Mouse (Mus musculus) cerebral cortex, adult 2 months (tissue): Measurements from ENCODE around the gene Impdh2.

Experiments
- WGBS: fragments of 180-500 bp; shearing (Covaris S2); methylation state at CpG from one replicate; pipeline ENCODE4 v1.1.7; 2018; 5-methylcytosine and 5-hydroxymethylcytosine counted together

Gene Impdh2

GRCm38 (mm10) chr9:108560227-108560841, at the start of gene Impdh2:
Impdh2 (plus strand) TSS chr9:108560286.
- 1% methylated on average over 53 of the region's 53 CpGs for WGBS

GRCm38 (mm10) chr9:108516380-108517251, 43.5 kb upstream of the Impdh2 start, which contains the start of gene Qrich1:
Qrich1 (plus strand) TSS chr9:108516806.
- WGBS = under 1% methylated on average over 53 of the region's 55 CpGs

- WGBS = under 1% methylated on average over 89 of the region's 95 CpGs
These were observed 42.7 kb upstream of the Impdh2 start for GRCm38 (mm10) chr9:108517253-108517930.

GRCm38 (mm10) chr9:108517931-108518332, 42.2 kb upstream of the Impdh2 start:
- under 1% methylated on average over 13 of the region's 13 CpGs for WGBS

GRCm38 (mm10) chr9:108521604-108522003, 38.5 kb upstream of the Impdh2 start:
- WGBS = 46% methylated on average over 2 of the region's 2 CpGs

- WGBS = 87% methylated on average over 4 of the region's 4 CpGs
These were observed 36.7 kb upstream of the Impdh2 start for GRCm38 (mm10) chr9:108523341-108523740.

- WGBS = 55% methylated on average over 3 of the region's 3 CpGs
These were observed 34.7 kb upstream of the Impdh2 start for GRCm38 (mm10) chr9:108525400-108525799.

GRCm38 (mm10) chr9:108530954-108531353, 29.1 kb upstream of the Impdh2 start:
- 88% methylated on average over 1 of the region's 1 CpGs for WGBS

- WGBS = 98% methylated on average over 1 of the region's 1 CpGs
These were observed 28.6 kb upstream of the Impdh2 start for GRCm38 (mm10) chr9:108531496-108531895.

GRCm38 (mm10) chr9:108545986-108546385, 14.1 kb upstream of the Impdh2 start:
- WGBS = 66% methylated on average over 3 of the region's 3 CpGs

GRCm38 (mm10) chr9:108546875-108547274, 13.2 kb upstream of the Impdh2 start:
- 70% methylated on average over 1 of the region's 1 CpGs for WGBS

- WGBS = 84% methylated on average over 4 of the region's 4 CpGs
These were observed 917 bp upstream of the Impdh2 start for GRCm38 (mm10) chr9:108559169-108559568.

GRCm38 (mm10) chr9:108563671-108564070, 3.6 kb downstream of the Impdh2 start:
- 89% methylated on average over 8 of the region's 8 CpGs for WGBS

- 71% methylated on average over 7 of the region's 7 CpGs for WGBS
These were observed 4.0 kb downstream of the Impdh2 start for GRCm38 (mm10) chr9:108564131-108564530.

- WGBS = 11% methylated on average over 35 of the region's 35 CpGs
These were observed 6.1 kb downstream of the Impdh2 start for GRCm38 (mm10) chr9:108565881-108566814.

GRCm38 (mm10) chr9:108566815-108567776, 7.0 kb downstream of the Impdh2 start, which contains the start of gene Ndufaf3:
Ndufaf3 (minus strand) TSS chr9:108567434.
- WGBS = under 1% methylated on average over 71 of the region's 73 CpGs

GRCm38 (mm10) chr9:108567931-108568419, 7.9 kb downstream of the Impdh2 start:
- WGBS = 12% methylated on average over 18 of the region's 18 CpGs

- 74% methylated on average over 17 of the region's 17 CpGs for WGBS
These were observed 8.4 kb downstream of the Impdh2 start for GRCm38 (mm10) chr9:108568511-108568921.

- WGBS = 4% methylated on average over 42 of the region's 42 CpGs
These were observed 9.5 kb downstream of the Impdh2 start, which contains the start of gene Dalrd3 for GRCm38 (mm10) chr9:108569381-108570206. Dalrd3 (plus strand) TSS chr9:108569886.
